Mouse (Mus musculus) cerebellum, adult 2 months (tissue): Measurements from ENCODE around the gene Dst. TPM values are rescaled to one million over a fixed set of nuclear protein-coding genes. Genes with fewer than 3 reads are reported as not detected.

Source experiments
- DNase-seq, 2 experiments: peaks; one replicate each; pipeline ENCODE4 v3.0.0; 2021
- H3K27ac ChIP-seq: fragments of 200-500 bp; 2 replicates; pipeline ENCODE4 v1.5.1; 2012; ENCODE audit warnings: low read length, control low read depth, inconsistent platforms; ENCODE audit not compliant: insufficient read depth
- H3K27me3 ChIP-seq: fragments of 200-500 bp; 2 replicates; pipeline ENCODE4 v1.6.1; 2012; ENCODE audit warnings: inconsistent platforms, mild to moderate bottlenecking, low read length, moderate library complexity; ENCODE audit not compliant: control insufficient read depth, insufficient read depth
- H3K4me1 ChIP-seq: fragments of 200-500 bp; 2 replicates; pipeline ENCODE4 v1.6.1; 2011; ENCODE audit warnings: low read length; ENCODE audit not compliant: control insufficient read depth, insufficient read depth
- H3K4me3 ChIP-seq: fragments of 200-500 bp; replicated peaks from 2 replicates; pipeline ENCODE3; 2011; ENCODE audit warnings: mild to moderate bottlenecking, low read depth, low read length, control low read depth; ENCODE audit not compliant: insufficient read depth
- CTCF ChIP-seq: fragments of 200-500 bp; IDR thresholded peaks from 2 replicates; pipeline ENCODE4 v1.5.1; 2011; ENCODE audit warnings: low read depth, mild to moderate bottlenecking, control low read depth, low read length, moderate library complexity, borderline replicate concordance; ENCODE audit not compliant: insufficient read depth
- POLR2A ChIP-seq: fragments of 200-500 bp; IDR thresholded peaks from 2 replicates; pipeline ENCODE4 v1.6.1; 2011; ENCODE audit warnings: low read length, control low read depth, borderline replicate concordance; ENCODE audit not compliant: insufficient read depth
- WGBS: fragments of 180-500 bp; shearing (Covaris S2); methylation state at CpG from one replicate; pipeline ENCODE4 v1.1.7; 2018; 5-methylcytosine and 5-hydroxymethylcytosine counted together
- polyA plus RNA-seq: library from polyadenylated mRNA; depleted of rRNA; stranded (reverse); fragments of >200 nt; gene quantifications from 2 replicates; pipeline ENCODE4 v1.2.3, GENCODE M21; 2012

Dst gene
- polyA plus RNA-seq, 1 experiment: 148 TPM

DNA sequence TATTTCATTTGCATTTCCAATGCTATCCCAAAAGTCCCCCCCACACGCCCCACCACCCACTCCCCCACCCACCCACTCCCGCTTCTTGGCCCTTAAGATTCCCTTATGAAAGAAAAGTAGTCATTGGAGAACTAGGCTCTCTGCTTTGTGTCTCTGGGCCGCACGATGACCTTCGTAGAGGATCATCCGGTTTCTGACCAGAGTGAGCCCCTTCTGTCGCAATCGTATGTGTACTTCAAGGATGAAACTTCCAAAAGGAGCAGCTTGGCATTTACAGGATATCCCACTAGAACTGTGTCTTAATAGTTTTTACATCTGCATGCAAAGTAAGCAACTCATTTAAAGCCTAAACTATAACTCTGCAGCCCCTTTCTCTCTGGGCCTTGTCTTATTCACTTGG is 380.2 kb downstream of the Dst start:
- H3K27ac ChIP-seq: no peak overlapping the region
- H3K4me1 ChIP-seq: peaks cover 6% of the 10 kb centered on the region; the same call in 1 of the 2 replicates
- no peak overlapping the region for H3K4me3 ChIP-seq
- TF ChIP-seq POLR2A (no peak), CTCF (no peak)
- no peaks in the 10 kb centered on the region for H3K27me3 ChIP-seq
- no peak for DNase-seq
- 95% methylated on average over 8 of the region's 8 CpGs for WGBS

DNA sequence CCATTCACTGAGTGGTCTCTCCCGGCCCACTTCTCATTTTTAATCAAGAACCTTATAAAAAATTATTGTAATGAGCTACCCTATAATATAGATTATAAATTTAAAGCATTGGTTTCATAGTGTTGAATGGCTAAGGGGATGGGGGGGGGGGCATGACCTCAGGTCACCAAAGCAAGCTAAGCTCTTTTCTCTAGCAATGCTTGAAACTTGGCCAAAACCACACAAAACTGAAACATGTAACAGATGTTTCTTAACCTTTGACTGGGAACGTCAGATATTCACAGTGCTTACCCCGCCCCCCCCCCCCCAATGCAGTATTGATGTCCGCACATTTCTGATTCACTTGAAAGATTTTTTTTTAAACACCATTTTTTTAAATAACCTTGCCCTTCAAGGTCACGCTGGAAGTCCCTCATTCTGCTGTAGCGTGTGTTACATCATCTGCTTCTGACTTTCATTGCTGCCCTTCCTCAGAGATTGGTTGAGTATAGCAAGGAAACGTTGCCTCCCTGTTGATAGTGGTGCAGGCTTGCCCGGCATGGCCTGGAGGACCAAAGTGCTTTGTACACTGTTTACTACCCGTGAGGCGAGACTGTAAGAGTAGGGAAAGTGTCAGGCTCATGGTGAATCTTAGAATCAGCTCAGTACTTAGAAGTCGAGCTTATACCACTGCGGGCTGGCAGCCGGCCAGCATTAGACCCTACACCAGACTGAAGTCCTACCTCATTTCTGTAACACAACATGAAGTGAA is 380.9 kb downstream of the Dst start:
- TF ChIP-seq CTCF: no peak
- no peak for TF ChIP-seq POLR2A
- H3K4me1 ChIP-seq: peaks cover 12% of the 10 kb centered on the region; the same call in 1 of the 2 replicates
- no peak overlapping the region for H3K27ac ChIP-seq
- no peak overlapping the region for H3K4me3 ChIP-seq
- DNase-seq: no peak
- H3K27me3 ChIP-seq: no peaks in the 10 kb centered on the region
- 81% methylated on average over 13 of the region's 13 CpGs for WGBS

DNA sequence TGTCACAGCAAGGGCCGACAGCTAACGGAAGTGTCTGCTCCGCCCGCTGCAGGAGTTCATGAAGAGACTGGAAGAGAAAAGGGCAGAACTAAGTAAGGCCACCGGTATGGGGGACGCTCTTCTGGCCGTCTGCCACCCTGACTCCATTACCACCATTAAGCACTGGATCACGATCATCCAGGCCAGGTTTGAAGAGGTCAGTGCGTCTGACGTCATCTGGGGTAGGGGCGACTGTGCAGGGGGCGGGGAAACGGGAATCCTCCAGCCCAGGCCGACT is 381.4 kb downstream of the Dst start:
- no peak for TF ChIP-seq POLR2A
- Histone ChIP-seq H3K27ac (no peak overlapping the region), H3K27me3 (no peaks in the 10 kb centered on the region), H3K4me1 (peaks cover 12% of the 10 kb centered on the region; the same call in 1 of the 2 replicates), H3K4me3 (no peak overlapping the region)
- WGBS: 79% methylated on average over 14 of the region's 14 CpGs
- DNase-seq: no peak

DNA sequence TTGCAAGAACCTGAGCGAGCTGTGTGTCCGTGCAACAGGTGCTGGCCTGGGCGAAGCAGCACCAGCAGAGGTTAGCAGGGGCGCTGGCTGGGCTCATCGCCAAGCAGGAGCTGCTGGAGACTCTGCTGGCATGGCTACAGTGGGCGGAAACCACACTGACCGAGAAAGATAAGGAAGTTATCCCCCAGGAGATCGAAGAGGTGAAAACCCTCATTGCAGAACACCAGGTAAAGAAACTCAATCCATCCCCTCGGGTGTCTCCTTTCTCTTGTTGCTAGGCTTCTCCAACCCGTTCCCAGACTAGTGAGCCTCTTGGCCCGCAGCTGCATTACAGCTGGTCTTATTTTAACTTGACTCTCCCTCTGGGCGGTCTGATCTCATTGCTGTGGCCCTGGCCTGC is 382.3 kb downstream of the Dst start:
- H3K4me3 ChIP-seq: no peak overlapping the region
- peaks cover 12% of the 10 kb centered on the region; the same call in 1 of the 2 replicates for H3K4me1 ChIP-seq
- no peaks in the 10 kb centered on the region for H3K27me3 ChIP-seq
- 65% methylated on average over 12 of the region's 12 CpGs for WGBS
- no peak for DNase-seq
- no peak for TF ChIP-seq POLR2A
- TF ChIP-seq CTCF: no peak
- no peak overlapping the region for H3K27ac ChIP-seq

DNA sequence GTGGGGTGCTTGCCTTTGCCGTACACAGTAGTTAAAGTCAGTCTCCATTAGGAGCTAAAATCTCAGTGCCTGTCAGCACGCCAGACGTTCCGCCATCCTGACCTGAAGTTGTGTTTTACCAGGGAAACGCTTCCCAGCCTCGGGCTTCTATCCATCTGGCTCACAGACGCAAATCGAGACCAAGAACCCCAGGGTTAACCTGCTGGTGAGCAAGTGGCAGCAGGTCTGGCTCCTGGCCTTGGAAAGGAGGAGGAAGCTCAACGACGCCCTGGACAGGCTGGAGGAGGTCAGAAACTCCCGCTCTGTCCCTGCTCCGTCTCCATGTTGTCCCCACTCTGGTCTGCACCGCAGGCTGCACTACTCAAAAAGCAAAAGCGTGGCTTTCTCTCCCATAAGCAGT is 385.2 kb downstream of the Dst start:
- Histone ChIP-seq H3K27ac (peak overlapping the region; percentile 11), H3K4me1 (peaks cover 12% of the 10 kb centered on the region; the same call in 1 of the 2 replicates), H3K27me3 (no peaks in the 10 kb centered on the region), H3K4me3 (no peak overlapping the region)
- 12% methylated on average over 14 of the region's 14 CpGs for WGBS
- TF ChIP-seq CTCF (peak; percentile 13; the same call in 1 of the 2 replicates), POLR2A (no peak)
- DNase-seq: peak; percentile 81 to 89

DNA sequence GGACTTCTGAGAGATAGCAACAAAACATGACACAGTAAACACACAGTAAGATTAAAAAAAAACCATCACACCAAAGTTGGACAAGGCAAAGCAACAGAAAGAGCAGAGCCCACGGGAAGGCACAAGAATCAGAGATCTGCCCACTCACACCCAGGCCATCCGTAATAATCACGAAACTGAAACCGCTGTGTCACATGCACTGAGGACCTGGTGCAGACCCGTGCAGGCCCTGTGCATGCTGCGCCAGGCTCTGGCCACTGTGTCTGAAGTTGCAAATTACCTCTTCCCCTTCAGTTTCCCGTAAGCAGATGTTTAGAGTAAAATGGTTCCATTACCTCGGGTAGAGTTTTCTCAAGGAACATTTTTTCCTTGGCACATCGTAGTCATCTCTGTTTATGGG is 389.6 kb downstream of the Dst start:
- no peak for TF ChIP-seq POLR2A
- no peak for TF ChIP-seq CTCF
- DNase-seq: no peak
- Histone ChIP-seq H3K27ac (no peak overlapping the region), H3K4me1 (peaks cover 9% of the 10 kb centered on the region; the same call in 1 of the 2 replicates), H3K27me3 (no peaks in the 10 kb centered on the region), H3K4me3 (no peak overlapping the region)
- WGBS: 86% methylated on average over 9 of the region's 9 CpGs

DNA sequence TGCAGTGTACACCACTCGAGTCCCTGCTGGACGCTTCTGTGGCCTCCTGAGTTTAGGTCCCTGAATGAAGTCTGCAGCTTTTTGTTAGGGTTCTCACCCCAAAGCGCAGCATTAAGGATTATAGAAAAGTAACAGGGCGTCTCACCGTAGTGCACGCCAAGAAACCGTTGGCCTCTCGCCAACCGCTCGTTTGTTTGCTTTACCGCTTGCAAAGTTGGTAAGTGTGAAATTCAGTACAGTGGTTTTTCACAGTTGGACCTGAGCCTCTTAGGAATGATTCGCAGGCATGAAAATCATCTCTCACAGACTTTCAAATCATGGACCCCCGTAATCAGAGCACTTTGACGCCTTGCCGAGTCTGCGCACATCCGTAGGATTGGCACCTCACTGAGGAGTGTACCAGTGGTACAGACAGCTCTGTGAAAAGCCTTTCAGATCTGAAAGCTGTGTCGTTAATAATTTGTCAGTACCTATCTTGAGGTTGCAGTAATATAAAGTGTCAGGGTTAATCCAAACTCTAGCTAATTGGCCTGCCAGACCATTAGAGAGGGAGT is 390.7 kb downstream of the Dst start:
- TF ChIP-seq CTCF: no peak
- no peak for TF ChIP-seq POLR2A
- Histone ChIP-seq H3K27ac (no peak overlapping the region), H3K4me1 (peaks cover 1% of the 10 kb centered on the region; the same call in 1 of the 2 replicates), H3K27me3 (no peaks in the 10 kb centered on the region), H3K4me3 (no peak overlapping the region)
- 41% methylated on average over 18 of the region's 18 CpGs for WGBS
- DNase-seq: peak; percentile 40 to 54

DNA sequence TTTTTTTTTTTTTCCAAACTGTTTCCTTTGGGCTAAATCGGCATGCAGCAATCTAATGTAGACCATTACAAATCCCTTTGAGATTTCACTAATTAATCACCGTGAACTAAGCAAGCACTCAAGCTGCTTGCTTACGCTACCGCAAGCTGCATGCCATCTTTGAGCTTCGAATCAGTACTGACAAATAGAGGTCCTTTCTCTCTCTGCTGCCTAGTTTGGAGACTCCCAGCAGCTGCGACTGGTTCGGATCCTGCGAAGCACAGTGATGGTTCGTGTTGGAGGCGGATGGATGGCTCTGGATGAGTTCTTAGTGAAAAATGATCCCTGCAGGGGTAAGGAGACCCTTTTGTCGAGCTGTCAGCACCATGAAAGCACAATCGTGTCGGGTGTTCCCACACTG is 391.5 kb downstream of the Dst start:
- WGBS: 74% methylated on average over 13 of the region's 13 CpGs
- Histone ChIP-seq H3K27ac (no peak overlapping the region), H3K4me1 (no peaks in the 10 kb centered on the region), H3K27me3 (no peaks in the 10 kb centered on the region), H3K4me3 (no peak overlapping the region)
- DNase-seq: no peak
- TF ChIP-seq POLR2A: no peak
